Mouse (Mus musculus) liver, embryonic 12.5 days (tissue): ENCODE measurements around the gene Cnih3. TPM values are rescaled to one million over a fixed set of nuclear protein-coding genes. Genes with fewer than 3 reads are reported as not detected.

Experiments used
- ATAC-seq: fragments of 200-750 bp; cut with Nextera tagmentation; 2 replicates; pipeline ENCODE4 v1.8.0; 2017; ENCODE audit warnings: moderate number of reproducible peaks, mild to moderate bottlenecking, moderate library complexity
- H3K27ac ChIP-seq: fragments of 300-500 bp; sonication (generic); 2 replicates; pipeline ENCODE4 v1.5.1; 2016; ENCODE audit warnings: mild to moderate bottlenecking
- H3K27me3 ChIP-seq: fragments of 300-500 bp; sonication (generic); replicated peaks from 2 replicates; pipeline ENCODE4 v1.6.1; 2016; ENCODE audit warnings: mild to moderate bottlenecking, moderate library complexity
- H3K36me3 ChIP-seq: fragments of 300-500 bp; sonication (generic); 2 replicates; pipeline ENCODE4 v1.6.1; 2016; ENCODE audit warnings: mild to moderate bottlenecking, moderate library complexity
- H3K4me1 ChIP-seq: fragments of 300-500 bp; sonication (generic); 2 replicates; pipeline ENCODE4 v1.6.1; 2016
- H3K4me2 ChIP-seq: fragments of 300-500 bp; sonication (generic); 2 replicates; pipeline ENCODE4 v1.6.1; 2016; ENCODE audit warnings: mild to moderate bottlenecking, moderate library complexity
- H3K4me3 ChIP-seq: fragments of 300-500 bp; sonication (generic); 2 replicates; pipeline ENCODE4 v1.5.1; 2016; ENCODE audit warnings: mild to moderate bottlenecking, moderate library complexity
- H3K9ac ChIP-seq: fragments of 300-500 bp; sonication (generic); 2 replicates; pipeline ENCODE4 v1.6.1; 2016; ENCODE audit warnings: mild to moderate bottlenecking, moderate library complexity
- H3K9me3 ChIP-seq: fragments of 300-500 bp; sonication (generic); replicated peaks from 2 replicates; pipeline ENCODE4 v1.6.1; 2016; ENCODE audit warnings: mild to moderate bottlenecking, moderate library complexity
- WGBS: fragments of 180-500 bp; shearing (Covaris S2); methylation state at CpG from one replicate; pipeline ENCODE4 v1.1.7; 2016; ENCODE audit not compliant: insufficient replicate concordance; 5-methylcytosine and 5-hydroxymethylcytosine counted together
- polyA plus RNA-seq: library from polyadenylated mRNA; unstranded; fragments of >200 nt; fragmentation: Nextera tagmentation; extraction: Ambion mirVana; gene quantifications from 2 replicates; pipeline ENCODE4 v1.2.1, GENCODE M21; 2016

Cnih3 gene
- polyA plus RNA-seq, 1 experiment from 2014 or later = 0.05 TPM

DNA sequence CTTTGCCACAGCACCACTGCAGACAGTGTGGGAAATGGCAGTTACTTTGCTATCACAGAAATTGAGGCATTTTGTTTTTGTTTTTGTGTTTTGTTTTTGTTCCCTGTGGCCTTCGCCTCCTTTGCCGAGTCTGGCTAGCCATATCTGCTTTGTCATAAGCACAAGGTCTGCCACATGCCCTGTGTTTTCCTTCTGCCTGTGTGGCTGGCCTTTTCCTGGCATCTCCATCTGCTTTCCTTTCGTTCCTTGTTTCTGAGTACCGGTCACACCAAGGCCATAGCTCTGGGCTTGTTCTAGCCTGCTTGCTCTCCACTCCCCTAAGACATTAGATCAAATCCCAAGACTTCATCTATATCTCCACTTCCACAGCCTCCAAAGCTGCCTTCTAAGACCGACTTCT lies 83.0 kb downstream of the Cnih3 start:
- ATAC-seq = no peak
- no peaks in the 10 kb centered on the region for H3K9me3 ChIP-seq
- H3K36me3 ChIP-seq = no peaks in the 10 kb centered on the region
- H3K4me1 ChIP-seq = no peaks in the 10 kb centered on the region
- H3K27ac ChIP-seq = no peak overlapping the region
- no peak overlapping the region for H3K9ac ChIP-seq
- 0 out of 2 replicates have a peak, but pooled peaks cover 10% of the 10 kb centered on the region for H3K27me3 ChIP-seq
- no peak overlapping the region for H3K4me3 ChIP-seq
- no peak overlapping the region for H3K4me2 ChIP-seq
- WGBS = 65% methylated on average over 5 of the region's 5 CpGs

DNA sequence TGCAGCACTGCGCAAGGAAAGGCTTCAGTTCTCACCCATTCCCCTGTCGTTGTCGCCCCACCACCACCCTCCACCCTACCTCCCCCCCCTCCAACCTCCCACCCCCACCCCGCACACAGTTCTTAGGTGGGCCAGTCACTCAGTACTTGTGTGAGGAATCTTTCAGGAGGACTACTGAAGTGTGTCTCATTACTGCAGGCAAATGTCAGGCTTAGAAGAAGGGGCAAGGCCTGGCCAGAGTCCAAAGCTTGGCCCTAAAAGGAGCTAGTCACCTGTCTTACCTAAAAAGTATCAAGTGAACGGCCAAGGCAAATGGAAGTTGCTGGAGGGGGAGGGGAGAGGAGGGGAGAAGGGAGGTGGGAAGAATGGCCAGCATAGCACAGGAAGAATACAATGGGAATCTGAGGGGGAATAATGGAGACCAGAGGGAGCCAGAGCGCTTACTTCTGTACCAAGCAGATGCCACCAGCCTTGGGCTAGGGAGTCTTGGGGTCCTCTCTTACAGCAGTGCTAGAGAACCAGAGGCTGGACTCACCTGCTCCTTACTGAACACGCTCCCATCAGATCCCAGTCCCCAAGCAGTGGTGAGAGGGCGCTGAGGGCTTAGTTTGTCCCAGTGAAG lies 88.7 kb downstream of the Cnih3 start:
- H3K27me3 ChIP-seq = 0 out of 2 replicates have a peak, but pooled peaks cover 10% of the 10 kb centered on the region
- H3K36me3 ChIP-seq = no peaks in the 10 kb centered on the region
- H3K9me3 ChIP-seq = no peaks in the 10 kb centered on the region
- no peak overlapping the region for H3K9ac ChIP-seq
- ATAC-seq = no peak
- 71% methylated on average over 8 of the region's 8 CpGs for WGBS
- H3K4me3 ChIP-seq = no peak overlapping the region
- H3K27ac ChIP-seq = no peak overlapping the region
- H3K4me1 ChIP-seq = no peaks in the 10 kb centered on the region
- no peak overlapping the region for H3K4me2 ChIP-seq

DNA sequence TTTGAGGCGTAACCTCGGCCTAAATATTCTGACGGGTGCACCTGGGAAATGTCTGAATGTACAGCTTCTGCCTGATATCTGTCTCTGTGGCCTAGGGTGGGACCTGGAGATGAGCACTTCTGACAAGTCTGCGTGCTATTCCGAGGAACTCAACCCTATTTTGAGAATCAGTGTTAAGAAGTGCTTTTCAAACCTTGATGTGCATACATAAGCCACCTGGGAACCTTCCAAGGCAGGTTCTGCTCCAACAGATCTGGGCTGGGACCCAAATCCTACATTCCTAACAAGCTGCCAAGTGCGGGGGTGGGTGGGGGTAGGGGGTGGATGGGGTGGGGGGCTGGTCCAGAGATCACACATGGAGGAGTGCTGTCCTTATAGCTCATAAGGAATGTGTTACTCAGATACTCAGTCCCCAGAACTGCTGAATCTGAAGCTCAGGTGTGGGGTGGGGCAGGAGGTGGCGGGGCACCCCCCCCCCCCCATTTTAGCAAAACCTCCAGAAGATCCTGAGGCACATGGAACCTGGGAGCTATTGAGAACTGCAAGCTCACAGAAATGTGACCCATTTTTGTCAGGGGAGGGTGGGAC lies 89.3 kb downstream of the Cnih3 start:
- H3K4me3 ChIP-seq = no peak overlapping the region
- H3K4me1 ChIP-seq = no peaks in the 10 kb centered on the region
- 63% methylated on average over 7 of the region's 7 CpGs for WGBS
- no peaks in the 10 kb centered on the region for H3K36me3 ChIP-seq
- ATAC-seq = no peak
- no peaks in the 10 kb centered on the region for H3K9me3 ChIP-seq
- 0 out of 2 replicates have a peak, but pooled peaks cover 10% of the 10 kb centered on the region for H3K27me3 ChIP-seq
- H3K27ac ChIP-seq = no peak overlapping the region
- H3K4me2 ChIP-seq = no peak overlapping the region
- H3K9ac ChIP-seq = no peak overlapping the region

DNA sequence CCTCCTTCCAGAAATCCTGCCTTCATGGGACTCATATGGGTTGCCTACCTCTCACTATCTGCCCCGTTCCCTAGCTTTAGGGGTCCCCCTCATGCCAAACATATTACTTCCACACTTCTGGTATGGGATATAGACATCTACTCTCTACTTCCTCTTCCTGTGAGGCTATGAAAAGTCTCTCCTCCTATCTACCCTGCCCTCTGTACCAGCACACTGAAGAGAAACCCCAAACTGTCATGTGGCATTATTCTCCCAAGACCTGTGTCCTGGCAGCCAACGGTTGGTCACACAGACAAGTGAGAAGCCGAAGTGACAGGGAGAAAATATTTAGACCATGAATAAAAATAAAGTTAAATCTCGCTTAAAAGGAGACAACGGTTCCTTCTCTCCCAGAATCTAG lies 92.6 kb downstream of the Cnih3 start:
- Histone ChIP-seq H3K27ac (no peak overlapping the region), H3K9ac (no peak overlapping the region), H3K36me3 (no peaks in the 10 kb centered on the region), H3K4me3 (no peak overlapping the region), H3K27me3 (peaks cover 7% of the 10 kb centered on the region), H3K4me2 (no peak overlapping the region), H3K4me1 (no peaks in the 10 kb centered on the region), H3K9me3 (no peaks in the 10 kb centered on the region)
- WGBS = 56% methylated on average over 5 of the region's 5 CpGs
- no peak for ATAC-seq

DNA sequence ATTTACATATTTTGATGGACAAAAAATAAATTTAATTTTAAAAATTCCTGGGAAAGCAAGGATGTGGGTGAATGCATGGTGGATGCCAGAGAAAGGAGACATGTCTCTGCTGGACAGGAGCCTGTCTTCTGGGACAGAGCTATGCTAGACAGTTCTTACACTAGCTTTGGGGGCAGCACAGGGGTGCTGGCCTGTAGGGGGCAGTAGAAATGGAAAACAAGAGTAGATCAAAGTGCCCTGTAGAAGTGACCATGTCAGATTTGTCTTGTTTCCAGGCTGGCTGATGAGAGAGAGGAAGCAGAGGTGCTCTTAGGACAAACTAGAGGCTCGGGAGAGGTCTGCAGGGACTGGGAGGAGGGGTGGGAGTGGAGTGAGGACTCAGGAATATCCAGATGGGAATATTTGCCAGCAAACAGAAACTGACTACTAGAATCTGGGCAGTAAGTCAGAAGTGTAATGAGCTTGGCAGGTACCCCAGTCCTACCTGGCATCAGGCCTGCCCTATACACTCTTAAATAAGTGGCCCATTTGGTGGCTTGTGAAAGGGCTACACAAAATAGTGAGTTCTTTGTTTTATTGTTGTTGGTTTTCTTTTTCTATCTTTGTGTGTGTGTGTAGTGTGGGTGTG lies 93.3 kb downstream of the Cnih3 start:
- no peaks in the 10 kb centered on the region for H3K9me3 ChIP-seq
- H3K27me3 ChIP-seq = peaks cover 5% of the 10 kb centered on the region
- no peak overlapping the region for H3K9ac ChIP-seq
- no peak overlapping the region for H3K27ac ChIP-seq
- no peak overlapping the region for H3K4me2 ChIP-seq
- WGBS = 42% methylated on average over 1 of the region's 1 CpGs
- H3K36me3 ChIP-seq = no peaks in the 10 kb centered on the region
- H3K4me1 ChIP-seq = no peaks in the 10 kb centered on the region
- no peak overlapping the region for H3K4me3 ChIP-seq
- no peak for ATAC-seq

DNA sequence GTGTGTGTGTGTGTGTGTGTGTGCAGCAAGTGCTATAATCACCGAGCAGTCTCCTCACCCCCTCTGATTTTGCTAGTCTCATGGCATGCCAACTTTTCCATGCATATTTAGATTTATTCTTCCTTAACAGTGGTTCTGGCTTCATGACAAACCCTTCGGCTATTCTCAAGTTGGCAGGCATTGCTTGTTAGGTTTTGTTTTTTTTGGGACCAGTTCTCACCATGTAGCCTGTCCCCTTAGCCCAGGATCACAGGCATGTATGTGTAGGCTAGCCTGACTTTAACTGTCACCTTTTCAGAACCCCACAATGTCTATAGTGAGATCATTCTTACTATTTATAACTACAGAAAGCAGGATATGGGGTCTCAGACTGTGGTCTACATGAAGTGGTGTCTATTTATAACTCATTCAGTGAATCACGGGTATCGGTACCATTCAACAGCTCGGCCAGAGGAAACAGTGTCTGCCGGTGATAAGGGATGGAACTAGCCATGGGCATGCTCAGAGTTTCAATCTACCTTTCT lies 94.2 kb downstream of the Cnih3 start:
- Histone ChIP-seq H3K9me3 (no peaks in the 10 kb centered on the region), H3K4me3 (no peak overlapping the region), H3K27me3 (peaks cover 5% of the 10 kb centered on the region), H3K4me2 (no peak overlapping the region), H3K4me1 (no peaks in the 10 kb centered on the region), H3K27ac (no peak overlapping the region), H3K36me3 (no peaks in the 10 kb centered on the region), H3K9ac (no peak overlapping the region)
- no peak for ATAC-seq
- 24% methylated on average over 6 of the region's 6 CpGs for WGBS

DNA sequence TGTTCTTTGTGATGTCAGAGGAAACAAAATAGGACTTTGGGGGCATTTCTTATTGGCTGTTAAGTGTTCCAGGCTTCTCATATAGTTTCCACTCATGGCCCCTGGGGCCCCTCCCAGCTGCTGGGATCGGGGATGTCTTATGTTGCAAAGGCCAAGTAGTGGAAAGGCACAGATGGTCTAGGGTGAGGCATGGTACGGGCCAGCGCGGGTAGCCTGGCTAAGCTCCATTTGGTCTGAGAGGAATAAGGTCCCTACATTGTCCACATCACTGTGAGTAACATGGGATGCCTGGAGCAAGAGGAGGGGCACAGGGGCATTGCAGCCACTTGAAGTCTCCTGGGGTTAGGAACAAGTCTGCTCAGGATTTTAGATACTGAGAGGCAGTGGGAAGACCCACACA lies 95.1 kb downstream of the Cnih3 start:
- peaks cover 10% of the 10 kb centered on the region for H3K27me3 ChIP-seq
- no peak for ATAC-seq
- no peak overlapping the region for H3K27ac ChIP-seq
- 69% methylated on average over 4 of the region's 4 CpGs for WGBS
- H3K4me1 ChIP-seq = no peaks in the 10 kb centered on the region
- H3K36me3 ChIP-seq = no peaks in the 10 kb centered on the region
- no peak overlapping the region for H3K9ac ChIP-seq
- H3K4me3 ChIP-seq = no peak overlapping the region
- no peaks in the 10 kb centered on the region for H3K9me3 ChIP-seq
- H3K4me2 ChIP-seq = no peak overlapping the region

DNA sequence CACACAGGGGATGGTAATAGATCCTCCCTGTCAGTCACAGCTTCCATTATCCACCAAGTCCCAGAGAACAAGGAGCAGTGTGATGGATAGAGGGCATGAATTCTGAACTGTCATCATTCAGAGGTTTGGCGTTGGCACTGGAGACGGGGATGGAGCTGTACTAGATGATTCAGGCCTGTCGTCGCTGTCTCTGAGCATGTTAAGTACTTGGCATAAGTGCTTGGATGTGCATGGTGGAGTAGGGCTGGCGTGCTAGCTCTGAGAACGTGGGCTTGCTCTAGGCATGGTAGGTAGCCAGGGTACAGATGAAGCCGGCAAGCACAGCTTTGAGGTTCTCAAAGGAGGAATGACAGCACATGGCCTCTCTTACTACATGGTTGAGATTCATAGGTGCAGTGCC lies 95.6 kb downstream of the Cnih3 start:
- H3K9me3 ChIP-seq = no peaks in the 10 kb centered on the region
- H3K4me2 ChIP-seq = no peak overlapping the region
- no peak overlapping the region for H3K9ac ChIP-seq
- H3K27me3 ChIP-seq = peaks cover 10% of the 10 kb centered on the region
- 67% methylated on average over 7 of the region's 7 CpGs for WGBS
- ATAC-seq = no peak
- no peaks in the 10 kb centered on the region for H3K36me3 ChIP-seq
- H3K4me1 ChIP-seq = no peaks in the 10 kb centered on the region
- no peak overlapping the region for H3K4me3 ChIP-seq
- H3K27ac ChIP-seq = no peak overlapping the region

DNA sequence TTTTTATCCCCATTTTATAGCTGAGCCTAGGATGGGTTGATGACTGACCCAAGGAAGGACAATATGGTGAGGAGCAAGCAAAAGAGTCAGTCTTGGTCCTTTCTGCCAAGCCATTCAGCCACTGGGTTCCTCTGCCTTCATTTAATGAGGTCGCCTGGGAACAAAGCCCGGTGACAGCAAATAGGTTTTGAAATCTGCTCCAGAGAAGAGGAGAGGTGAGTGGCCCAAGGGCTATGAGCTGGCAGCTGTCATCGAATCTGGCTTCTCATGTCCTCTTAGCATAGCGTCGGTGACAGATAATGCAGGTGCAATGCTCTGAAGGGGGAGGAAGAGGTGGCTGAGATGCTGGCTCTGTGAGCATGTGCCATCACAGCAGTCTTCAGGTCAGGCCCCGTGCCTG lies 100.7 kb downstream of the Cnih3 start:
- Histone ChIP-seq H3K4me3 (no peak overlapping the region), H3K9me3 (no peaks in the 10 kb centered on the region), H3K36me3 (no peaks in the 10 kb centered on the region), H3K4me1 (no peaks in the 10 kb centered on the region), H3K27me3 (peaks cover 15% of the 10 kb centered on the region), H3K4me2 (no peak overlapping the region), H3K9ac (no peak overlapping the region), H3K27ac (no peak overlapping the region)
- no peak for ATAC-seq
- WGBS = 59% methylated on average over 6 of the region's 6 CpGs

DNA sequence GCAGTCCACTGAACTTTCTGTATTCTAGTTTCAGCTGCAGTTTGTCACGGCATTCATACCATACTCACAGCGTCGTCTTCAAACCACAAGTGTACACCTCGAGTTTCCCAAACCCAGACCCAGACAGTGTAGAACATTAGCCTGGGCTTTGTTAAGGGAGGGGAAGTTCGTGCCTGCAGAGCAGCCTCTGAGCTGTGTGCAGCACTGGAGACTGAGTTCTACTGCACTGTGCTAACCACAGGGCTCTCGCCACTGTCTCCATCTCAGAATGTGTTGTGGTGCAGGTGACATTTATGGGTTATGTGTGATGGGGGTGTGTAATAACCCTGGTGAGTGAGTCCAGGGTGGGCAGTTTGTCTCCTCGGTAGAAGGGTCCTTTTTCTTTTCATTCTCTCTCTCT lies 104.5 kb downstream of the Cnih3 start:
- Histone ChIP-seq H3K4me1 (no peaks in the 10 kb centered on the region), H3K4me3 (no peak overlapping the region), H3K36me3 (no peaks in the 10 kb centered on the region), H3K27ac (no peak overlapping the region), H3K9ac (no peak overlapping the region), H3K9me3 (no peaks in the 10 kb centered on the region), H3K4me2 (no peak overlapping the region), H3K27me3 (peaks cover 13% of the 10 kb centered on the region; the same call in 1 of the 2 replicates)
- WGBS = 41% methylated on average over 7 of the region's 7 CpGs
- no peak for ATAC-seq

DNA sequence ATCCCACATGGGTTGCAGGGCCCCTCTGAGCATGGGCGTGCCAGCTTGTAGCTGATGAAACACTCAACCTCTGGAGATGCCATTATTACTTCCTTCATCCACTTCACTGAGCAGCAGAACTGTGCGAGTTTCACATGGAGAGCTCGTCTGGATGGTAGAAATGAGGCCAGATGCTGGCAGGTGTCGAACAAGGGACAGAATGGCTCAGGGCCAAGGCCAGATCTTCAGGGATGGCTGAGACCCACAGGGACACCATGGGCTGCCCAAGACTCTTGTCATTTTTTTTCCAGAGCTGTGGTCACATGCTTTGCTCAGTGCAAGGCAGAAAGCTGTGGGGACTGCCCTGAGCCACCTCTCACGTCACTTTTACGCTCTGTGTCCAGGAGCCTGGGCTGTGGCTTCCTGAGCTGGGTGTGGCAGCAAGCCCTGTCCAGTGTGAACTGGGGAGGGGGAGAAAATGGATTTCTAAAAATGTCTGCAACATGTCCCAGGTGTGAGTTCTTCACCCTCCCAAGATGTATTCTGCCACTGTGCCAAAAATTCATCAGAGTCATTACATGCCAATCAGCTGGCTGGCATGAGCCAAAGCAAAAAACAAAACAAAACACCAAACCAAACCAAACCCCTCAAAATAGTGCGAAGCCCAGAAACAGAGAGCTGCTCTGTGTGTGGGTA lies 107.1 kb downstream of the Cnih3 start:
- H3K36me3 ChIP-seq = no peaks in the 10 kb centered on the region
- H3K4me1 ChIP-seq = no peaks in the 10 kb centered on the region
- H3K27me3 ChIP-seq = peaks cover 4% of the 10 kb centered on the region; the same call in 1 of the 2 replicates
- no peak overlapping the region for H3K4me2 ChIP-seq
- no peak overlapping the region for H3K9ac ChIP-seq
- ATAC-seq = no peak
- H3K27ac ChIP-seq = no peak overlapping the region
- WGBS = 63% methylated on average over 7 of the region's 7 CpGs
- no peak overlapping the region for H3K4me3 ChIP-seq
- H3K9me3 ChIP-seq = no peaks in the 10 kb centered on the region

DNA sequence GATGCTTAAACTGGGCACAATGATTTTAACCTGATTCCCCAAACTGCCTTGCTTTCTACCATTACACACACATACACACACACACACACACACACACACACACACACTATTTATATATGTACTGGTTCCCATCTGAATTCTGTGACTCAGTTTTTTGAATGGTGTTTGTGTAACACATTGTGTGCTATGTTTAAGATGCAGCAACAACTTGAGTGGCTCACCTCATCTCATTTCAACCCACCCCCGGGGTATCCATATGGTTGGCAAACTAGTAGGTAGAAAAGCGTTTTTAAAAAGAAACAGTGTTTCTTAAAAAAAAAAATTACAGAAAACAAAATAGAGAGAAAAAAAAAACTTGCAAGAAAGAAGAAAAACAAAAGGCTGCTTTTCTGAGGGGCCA lies 107.9 kb downstream of the Cnih3 start:
- H3K27ac ChIP-seq = no peak overlapping the region
- H3K4me2 ChIP-seq = no peak overlapping the region
- no peak overlapping the region for H3K4me3 ChIP-seq
- no peaks in the 10 kb centered on the region for H3K36me3 ChIP-seq
- H3K9ac ChIP-seq = no peak overlapping the region
- peaks cover 4% of the 10 kb centered on the region; the same call in 1 of the 2 replicates for H3K27me3 ChIP-seq
- WGBS = 53% methylated on average over 2 of the region's 2 CpGs
- H3K4me1 ChIP-seq = no peaks in the 10 kb centered on the region
- ATAC-seq = no peak
- H3K9me3 ChIP-seq = no peaks in the 10 kb centered on the region
